Mouse (Mus musculus): Measurements from ENCODE around the gene Fcgrt.

DNA sequence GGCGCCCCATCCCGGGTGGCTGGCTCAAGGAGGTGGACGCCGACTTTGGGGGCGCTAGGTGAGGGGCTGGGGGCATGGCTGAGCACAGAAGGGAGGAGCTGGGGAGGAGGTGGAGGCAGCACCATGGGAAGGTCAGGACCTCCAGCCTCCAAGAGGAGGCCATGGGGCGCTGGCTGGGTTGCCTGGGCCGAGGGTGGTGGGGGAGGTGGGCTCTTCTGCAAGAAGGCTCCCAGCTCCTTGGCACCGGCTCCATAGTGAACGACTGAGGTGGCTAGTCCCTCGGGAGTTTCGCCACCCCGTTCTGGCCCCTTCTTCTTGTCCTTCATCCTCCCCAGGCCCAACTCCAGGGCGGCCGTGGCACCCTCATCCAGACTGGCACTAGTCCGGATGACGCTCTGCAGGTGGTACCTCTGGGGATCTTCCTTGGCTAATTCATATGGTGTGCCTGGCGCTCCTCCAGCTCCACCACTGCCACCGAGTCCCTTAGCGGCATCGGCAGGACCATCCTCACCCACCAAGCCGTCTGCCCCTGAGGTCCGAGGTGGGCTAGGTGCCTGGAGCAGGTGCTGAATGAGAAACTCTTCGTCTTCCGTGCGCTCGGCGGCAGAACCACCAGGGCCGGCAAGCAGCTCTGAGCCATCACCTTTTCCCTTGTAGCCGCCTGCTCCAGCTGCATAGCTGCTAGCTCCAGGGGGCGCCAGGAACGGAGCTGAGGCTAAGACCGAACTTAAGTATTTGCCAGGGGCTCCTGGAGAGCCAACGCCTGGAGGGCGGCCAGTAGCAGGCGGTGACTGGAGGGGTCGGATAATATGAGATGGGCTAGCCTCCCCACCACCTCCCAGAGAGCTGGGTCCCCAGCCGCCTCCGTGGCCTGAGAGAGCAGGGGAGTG is 55.4 kb downstream of the Fcgrt start:
- TF ChIP-seq POLR2A (IDR thresholded peaks at IDR 0.05; ENCODE audit: borderline replicate concordance, low read depth, low read length) (no peak), CTCF (IDR thresholded peaks at IDR 0.05; ENCODE audit: low read depth, low read length) (no peak)

Data from bone marrow macrophage, adult 2 months (primary cell).